Mouse (Mus musculus) brain, embryonic 14.5 days (tissue): ENCODE measurements at regions not wholly inside any gene's neighbourhood (a gene's known extent, or its start where the extent isn't known, plus 50 kb on each side); places are given as distances from the start of the nearest gene placed in this dataset.
A peak's percentile ranks its signal among the peaks of the same experiment; 100 is the strongest.

Experiments used
- DNase-seq: peaks from one replicate; pipeline ENCODE4 v3.0.0-alpha.2; 2011; ENCODE audit warnings: low read depth
- CTCF ChIP-seq: fragments of 200-500 bp; IDR thresholded peaks from 2 replicates; pipeline ENCODE4 v1.5.1; 2012; ENCODE audit warnings: inconsistent platforms, mild to moderate bottlenecking, moderate library complexity, borderline replicate concordance; ENCODE audit not compliant: insufficient read depth, insufficient read length; ENCODE audit errors: extremely low read depth
- POLR2A ChIP-seq: fragments of 200-500 bp; IDR thresholded peaks from 2 replicates; pipeline ENCODE4 v1.6.1; 2012; ENCODE audit warnings: mild to moderate bottlenecking, inconsistent platforms, borderline replicate concordance; ENCODE audit not compliant: poor library complexity, insufficient read depth, insufficient read length, severe bottlenecking; ENCODE audit errors: extremely low read depth

DNA sequence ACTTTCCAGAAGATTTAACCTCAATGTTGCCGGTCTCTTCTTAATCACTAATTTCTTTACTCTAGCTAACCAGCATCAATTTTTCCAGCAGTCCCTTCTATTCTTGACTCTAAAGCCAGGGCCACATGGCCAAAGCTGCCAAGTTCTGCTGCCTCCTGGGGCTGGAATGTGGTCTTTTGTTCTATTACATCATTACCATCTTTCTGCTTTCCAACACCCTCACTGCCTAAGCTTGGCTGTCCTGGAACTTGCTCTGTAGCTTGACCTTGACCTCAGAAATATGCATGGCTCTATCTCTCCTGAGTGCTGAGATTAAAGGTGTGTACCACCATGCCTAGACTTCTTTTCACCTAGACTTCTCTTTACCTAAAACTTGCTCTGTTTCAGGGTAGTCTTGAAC is 124.5 kb upstream of the Dkk2 start:
- DNase-seq: no peak
- TF ChIP-seq POLR2A (no peak), CTCF (no peak)

- TF ChIP-seq POLR2A (no peak), CTCF (no peak)
- no peak for DNase-seq
Observed at GRCm38 (mm10) chr3:131961571-131961970, 123.5 kb upstream of the Dkk2 start.

GRCm38 (mm10) chr3:131962870-131963269 is 122.2 kb upstream of the Dkk2 start:
- no peak for DNase-seq
- TF ChIP-seq CTCF (no peak), POLR2A (no peak)

- DNase-seq: no peak
- no peak for TF ChIP-seq POLR2A
- no peak for TF ChIP-seq CTCF
Observed at GRCm38 (mm10) chr3:131964952-131965351, 120.1 kb upstream of the Dkk2 start.

GRCm38 (mm10) chr3:131965456-131966160 is 119.5 kb upstream of the Dkk2 start:
- no peak for DNase-seq
- TF ChIP-seq POLR2A (no peak), CTCF (no peak)

GRCm38 (mm10) chr3:131967288-131967687 is 117.8 kb upstream of the Dkk2 start:
- TF ChIP-seq CTCF (no peak), POLR2A (no peak)
- DNase-seq: no peak

DNA sequence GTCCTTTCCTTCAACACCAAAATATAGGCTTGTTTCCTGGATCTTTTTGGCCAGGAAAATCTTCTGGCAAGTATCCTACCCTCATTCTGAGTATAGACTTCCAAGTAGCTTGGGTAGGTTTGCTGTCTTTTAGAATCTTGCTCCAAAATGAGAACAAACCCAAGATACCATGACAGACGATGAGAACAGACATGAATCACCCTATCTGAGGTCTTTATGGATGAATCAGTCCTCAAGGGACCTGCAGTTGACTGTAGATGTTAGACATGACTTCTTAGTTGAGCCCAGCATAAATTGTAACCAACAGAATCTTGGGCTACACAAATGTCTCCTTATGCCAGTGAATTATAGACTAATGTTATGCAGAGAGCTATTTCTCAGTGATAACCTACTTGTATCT is 114.3 kb upstream of the Dkk2 start:
- no peak for TF ChIP-seq POLR2A
- TF ChIP-seq CTCF: no peak
- DNase-seq: no peak

DNA sequence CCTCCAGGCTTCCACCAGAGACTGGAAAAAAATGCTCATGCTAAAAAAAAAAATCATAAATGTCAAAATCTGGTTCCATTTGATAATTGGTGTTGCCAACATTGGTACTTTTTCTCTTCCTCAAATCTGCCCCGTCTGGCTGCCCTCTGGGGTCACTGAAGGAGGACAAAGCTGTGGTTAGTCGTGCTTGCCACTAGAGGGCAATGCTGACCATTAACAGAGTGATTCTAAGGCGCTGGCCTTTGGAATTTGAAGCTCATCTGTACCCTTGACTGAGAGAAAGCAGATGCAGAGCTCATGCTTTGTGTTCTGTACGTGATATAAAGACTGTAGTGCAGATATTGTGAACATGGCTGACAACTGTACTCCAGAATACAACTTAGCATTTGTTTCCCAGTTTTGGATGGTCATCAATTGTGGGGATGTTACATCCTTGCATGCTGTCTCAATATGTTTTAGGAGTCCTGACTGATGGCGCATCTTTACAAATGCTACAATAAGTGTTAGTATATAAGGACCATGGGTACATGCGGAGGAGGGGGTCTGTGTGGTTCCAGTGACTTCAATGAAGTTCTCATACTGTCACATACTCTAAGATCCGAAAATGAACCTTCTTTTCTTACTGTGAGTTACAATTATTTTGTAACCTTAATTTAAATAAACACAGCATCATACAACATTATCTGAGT is 109.0 kb upstream of the Dkk2 start:
- peak; percentile 82 for DNase-seq
- no peak for TF ChIP-seq POLR2A
- peak; percentile 87 for TF ChIP-seq CTCF

DNA sequence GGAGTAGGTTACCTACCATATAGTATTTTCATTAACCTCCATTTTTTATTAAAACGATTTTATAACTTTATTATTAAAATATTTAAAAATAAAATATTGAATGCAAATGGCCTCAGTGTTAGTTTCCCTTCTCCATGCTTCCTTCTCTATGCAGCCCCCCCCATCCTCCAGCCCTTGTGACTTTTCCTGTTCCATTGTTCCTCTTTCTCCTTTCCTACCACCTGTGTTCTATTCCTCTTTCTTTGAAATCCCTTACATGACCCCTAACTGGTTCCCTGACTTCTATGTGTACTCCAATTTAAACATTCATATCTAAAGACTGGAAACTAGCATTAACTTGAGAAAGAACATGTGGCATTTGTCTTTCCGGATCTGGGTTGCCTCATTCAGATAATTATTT is 101.8 kb upstream of the Dkk2 start:
- no peak for DNase-seq
- TF ChIP-seq CTCF (no peak), POLR2A (no peak)

DNA sequence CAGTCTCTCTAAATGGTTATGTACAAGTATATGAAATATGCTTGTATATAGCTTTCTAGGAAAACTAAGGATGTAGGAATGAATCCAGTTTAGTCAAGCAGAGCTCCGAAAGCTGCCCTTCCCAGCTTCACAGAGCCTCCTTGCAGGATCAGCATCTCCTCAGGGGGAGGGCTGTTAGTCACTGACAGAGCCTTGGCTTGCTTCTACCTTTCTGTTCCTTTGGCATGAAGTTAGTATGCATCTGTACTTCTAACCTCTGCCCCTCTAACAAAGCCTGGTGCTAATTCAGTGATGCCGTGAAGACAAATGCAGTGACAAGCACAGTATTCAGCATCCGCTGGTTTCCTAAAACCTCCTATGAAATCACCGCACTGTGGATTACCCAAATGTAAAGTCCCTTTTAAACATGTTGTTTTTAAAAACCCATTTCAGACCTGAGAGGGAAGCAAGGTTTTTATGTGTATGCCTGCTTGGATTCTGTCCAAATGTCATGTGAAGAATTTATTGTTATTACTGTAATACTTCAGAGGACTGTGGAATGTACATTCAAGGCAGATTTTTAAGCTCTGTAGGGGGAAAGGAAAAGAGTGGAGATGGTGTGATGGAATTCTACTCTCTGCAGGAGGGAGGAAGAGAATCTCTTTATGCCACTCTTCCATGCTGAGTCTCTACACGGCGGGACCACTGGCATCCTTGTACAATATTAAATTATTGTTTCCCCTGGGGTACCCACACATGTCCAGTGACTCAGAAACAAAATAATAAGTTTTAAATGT is 86.1 kb upstream of the Dkk2 start:
- TF ChIP-seq POLR2A (no peak), CTCF (no peak)
- DNase-seq: peak; percentile 42

DNA sequence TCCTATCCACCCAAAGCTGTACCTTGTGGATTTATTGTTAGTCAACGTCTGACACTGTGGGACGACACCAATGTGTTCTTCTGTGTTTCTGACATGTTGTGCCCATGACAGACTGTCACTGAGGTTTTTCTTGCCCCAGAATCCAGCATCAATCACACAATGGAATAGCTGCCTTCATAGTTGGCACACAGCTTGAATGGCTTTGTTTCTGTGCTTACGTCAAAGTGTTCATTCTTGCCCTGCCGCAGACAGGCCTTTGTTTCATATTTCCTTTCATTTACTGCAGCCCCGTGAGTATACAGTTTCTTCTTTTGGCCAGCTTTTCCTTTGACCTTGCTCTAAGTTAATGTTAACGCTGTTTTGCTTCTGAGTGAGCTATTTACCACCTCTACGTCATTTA is 78.9 kb upstream of the Dkk2 start:
- TF ChIP-seq POLR2A (no peak), CTCF (no peak)
- peak; percentile 50 for DNase-seq

DNA sequence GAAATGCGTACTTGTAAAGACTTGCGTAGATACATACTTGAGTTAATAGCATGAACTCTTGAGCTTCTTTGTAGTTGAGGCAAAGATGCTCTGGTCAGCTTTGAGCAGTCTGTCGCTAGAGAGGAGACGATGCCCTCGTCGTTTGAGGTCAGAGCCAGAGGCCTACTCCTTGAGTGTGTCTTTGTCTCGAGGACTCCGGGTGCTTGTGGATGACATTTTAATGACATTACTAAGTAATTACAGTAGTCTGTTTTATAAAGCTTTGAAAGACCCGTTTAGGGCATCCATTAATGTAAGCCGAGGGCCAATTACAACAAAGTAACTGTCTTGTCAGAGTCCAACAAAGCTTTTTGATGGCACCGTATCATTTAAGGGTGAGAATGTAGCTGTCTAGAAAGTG is 78.2 kb upstream of the Dkk2 start:
- no peak for TF ChIP-seq POLR2A
- TF ChIP-seq CTCF: no peak
- peak; percentile 31 for DNase-seq

- DNase-seq: no peak
- TF ChIP-seq POLR2A (no peak), CTCF (no peak)
Observed at GRCm38 (mm10) chr3:132007356-132007755, 77.7 kb upstream of the Dkk2 start.
